Mouse (Mus musculus): Measurements from ENCODE around the gene Hoxb2. TPM values are rescaled to one million over a fixed set of nuclear protein-coding genes. Genes with fewer than 3 reads are reported as not detected.

Gene Hoxb2
- total RNA-seq (2014; fragmentation: Nextera tagmentation) (1.7 TPM in 1 of 2 replicates, not detected in the other), total RNA-seq (2017) (0.26 TPM in 1 of 2 replicates, not detected in the other)

GRCm38 (mm10) chr11:96350341-96350624 lies at the start of gene Hoxb2:
Hoxb2 (plus strand) TSS chr11:96350525.
- no peak for ATAC-seq (replicated peaks; ENCODE audit: poor library complexity, severe bottlenecking)

DNA sequence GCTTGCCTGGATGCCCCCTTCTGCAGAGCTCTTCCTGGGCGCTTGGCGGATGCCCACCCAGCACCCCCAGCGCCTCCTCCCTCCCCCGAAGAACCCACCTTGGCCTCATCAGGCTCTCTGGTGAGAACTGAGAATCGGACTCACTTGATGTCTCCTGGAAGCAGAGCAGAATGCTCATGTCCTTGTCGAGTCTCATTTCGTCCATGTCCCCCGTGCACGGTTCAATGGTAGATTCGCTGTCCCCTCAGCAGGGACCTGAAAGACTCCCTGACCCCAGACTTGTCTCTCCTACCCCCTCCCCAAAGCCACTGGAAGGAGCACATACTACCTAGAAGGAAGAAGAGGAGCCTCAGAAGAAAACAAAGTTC lies 49.3 kb upstream of the Hoxb2 start:
- no peak for ATAC-seq (replicated peaks; ENCODE audit: poor library complexity, severe bottlenecking)

DNA sequence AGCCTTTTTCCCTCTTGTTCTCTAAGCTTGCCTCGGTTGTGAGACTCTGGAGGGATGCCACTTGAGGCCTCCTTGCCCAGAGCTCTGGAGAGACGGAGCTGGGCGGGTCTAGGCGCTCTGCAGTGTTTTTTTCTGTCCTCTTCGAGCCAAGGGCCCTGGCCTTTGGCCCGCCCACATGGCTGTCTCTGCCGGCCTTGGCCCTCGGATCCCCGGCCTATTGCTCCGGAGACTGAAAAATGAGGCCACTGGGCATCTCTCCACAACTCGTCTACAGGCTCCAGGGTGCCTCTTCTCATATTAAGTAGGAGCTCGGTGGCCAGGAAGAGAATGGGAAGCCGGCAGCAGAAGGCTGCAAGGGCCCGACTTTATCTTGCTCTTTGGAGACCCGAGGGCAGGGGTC lies 48.5 kb upstream of the Hoxb2 start:
- no peak for ATAC-seq (replicated peaks; ENCODE audit: poor library complexity, severe bottlenecking)

DNA sequence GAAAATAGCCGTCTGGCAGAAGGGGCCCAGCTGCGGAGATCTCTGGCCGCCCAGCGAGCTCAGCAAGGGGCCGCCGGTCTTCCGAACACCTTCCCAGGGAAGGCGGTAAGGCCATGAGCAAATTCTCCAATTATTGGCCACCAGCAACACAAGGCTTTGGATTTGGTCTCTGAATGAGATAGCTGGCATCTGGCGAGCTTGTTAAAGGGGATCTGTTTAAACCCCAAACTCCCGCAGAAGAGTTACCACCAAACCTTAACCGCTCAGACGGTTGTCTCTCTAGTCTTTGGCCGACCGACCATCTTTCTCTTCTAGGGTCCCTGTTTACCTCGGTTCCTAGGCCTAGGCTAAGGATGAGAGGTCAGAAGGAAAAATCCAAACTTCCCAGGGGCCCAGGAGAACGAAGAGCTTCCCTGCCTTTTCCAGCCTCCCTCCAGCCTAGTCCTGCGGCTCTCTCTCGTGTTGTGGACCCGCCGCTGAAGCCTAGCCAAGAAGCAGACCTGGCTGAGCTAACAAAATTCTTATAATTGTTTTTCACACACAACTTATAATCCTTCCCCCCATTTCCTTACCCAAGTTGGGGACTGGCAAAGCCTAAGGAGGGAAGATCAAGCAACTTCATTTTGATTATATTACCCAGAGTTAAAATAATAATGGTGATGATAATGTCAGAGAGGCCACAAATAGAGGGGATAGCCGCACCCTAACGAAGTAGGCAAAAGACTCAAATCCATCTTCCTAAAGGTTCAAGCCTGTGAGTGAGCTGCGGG lies 47.8 kb upstream of the Hoxb2 start:
- ATAC-seq (replicated peaks; ENCODE audit: poor library complexity, severe bottlenecking), result no peak

DNA sequence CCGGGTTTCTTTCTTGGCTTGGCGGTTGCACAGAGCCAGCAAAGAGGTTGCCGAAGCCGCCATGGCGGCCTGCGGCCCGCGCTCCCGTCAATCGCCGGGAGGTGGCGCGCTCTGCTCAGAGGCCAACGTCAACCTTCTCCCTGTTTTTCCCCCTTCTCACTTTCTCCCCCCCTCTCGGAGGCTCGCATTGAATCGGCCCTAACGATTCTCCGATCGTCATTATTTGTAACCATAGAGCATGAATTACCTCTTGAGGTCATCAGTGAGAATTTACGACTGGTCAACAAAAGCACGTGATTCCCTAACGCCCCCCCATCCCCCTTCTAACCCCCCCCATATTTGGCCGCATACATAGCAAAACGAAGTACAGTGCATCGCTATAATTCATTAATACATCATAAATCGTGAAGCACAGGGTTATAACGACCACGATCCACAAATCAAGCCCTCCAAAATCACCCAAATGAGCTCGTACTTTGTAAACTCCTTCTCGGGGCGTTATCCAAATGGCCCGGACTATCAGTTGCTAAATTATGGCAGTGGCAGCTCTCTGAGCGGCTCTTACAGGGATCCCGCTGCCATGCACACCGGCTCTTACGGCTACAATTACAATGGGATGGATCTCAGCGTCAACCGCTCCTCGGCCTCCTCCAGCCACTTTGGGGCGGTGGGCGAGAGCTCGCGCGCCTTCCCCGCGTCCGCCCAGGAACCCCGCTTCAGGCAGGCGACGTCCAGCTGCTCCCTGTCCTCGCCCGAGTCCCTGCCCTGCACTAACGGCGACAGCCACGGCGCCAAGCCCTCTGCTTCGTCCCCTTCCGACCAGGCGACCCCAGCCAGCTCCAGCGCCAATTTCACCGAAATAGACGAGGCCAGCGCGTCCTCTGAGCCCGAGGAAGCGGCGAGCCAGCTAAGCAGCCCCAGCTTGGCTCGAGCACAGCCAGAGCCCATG lies 46.9 kb upstream of the Hoxb2 start, which contains the start of gene Hoxb5:
Hoxb5 (plus strand) TSS at position 186 of the 949 bp plus-strand sequence.
- ATAC-seq (replicated peaks; ENCODE audit: poor library complexity, severe bottlenecking), result peak; percentile 77

GRCm38 (mm10) chr11:96304381-96305195 lies 45.7 kb upstream of the Hoxb2 start:
- no peak for ATAC-seq (replicated peaks; ENCODE audit: poor library complexity, severe bottlenecking)

DNA sequence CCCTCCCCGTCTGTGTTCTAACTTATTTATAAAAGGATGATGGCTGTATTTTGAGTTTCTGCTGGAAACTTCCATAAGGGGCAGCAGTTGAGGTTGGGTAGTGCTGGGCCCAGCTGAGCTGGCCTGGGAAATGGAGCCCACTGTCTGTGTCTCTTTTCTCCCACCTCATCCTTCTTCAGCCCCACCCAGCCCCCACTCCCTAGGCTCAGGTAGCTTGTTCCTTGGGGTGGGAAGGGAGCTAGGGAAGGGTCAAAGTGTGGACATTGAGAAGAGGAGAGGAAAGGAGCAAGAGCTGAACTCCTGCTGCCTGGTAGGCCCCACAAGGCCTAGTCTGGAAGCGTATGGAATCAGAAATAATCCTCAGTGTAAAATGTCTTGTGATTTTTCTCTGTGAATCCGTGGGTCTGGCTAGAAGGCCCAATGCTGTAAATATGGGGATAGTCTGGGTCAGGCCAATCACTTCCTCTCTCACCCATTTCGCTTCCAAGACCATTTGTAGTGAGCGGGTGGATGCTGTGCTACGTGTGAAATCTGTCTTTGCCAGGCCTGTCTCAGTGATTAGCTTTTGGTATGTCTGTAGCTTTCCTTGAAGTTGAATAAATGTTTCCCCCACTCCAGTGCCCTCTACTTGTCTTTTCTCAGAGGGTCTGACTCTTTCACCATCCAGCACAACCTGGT lies 44.7 kb upstream of the Hoxb2 start:
- ATAC-seq (replicated peaks; ENCODE audit: poor library complexity, severe bottlenecking), result no peak

DNA sequence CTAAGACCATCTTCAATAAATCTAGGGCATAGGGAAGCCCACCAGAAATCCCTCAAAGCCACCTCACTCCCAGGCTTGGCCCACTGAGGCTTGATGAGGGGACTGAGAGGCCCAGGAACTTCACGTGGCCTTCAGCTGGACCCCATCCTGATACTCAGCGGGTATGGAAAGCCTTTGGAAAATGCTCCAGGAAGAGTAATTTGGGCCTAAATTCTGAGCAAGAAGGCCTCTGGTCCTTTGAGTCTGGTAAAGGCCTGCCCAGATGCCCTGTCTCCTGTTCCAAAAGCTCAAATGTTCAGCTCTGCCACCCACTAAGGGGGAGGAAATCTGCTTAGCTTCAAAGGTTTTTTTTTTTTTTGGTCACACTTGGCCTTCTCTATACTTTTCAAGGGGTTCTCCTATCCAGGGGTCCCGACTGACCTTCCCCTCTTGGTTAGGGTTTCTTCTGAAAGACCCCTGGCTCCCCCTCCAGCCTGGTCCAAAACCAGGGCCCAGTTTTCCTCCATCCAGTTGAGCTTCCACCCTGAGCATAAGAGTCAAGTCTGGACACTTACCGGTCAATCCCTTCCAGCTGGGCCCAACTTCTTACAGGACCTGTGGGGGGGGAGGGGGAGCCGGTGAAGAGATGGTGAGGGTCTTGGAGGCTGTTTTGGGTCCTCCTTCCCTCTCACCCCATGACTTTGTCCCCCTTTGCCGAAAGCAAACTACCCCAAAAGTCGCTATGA lies 44.0 kb upstream of the Hoxb2 start:
- ATAC-seq (replicated peaks; ENCODE audit: poor library complexity, severe bottlenecking), result no peak

GRCm38 (mm10) chr11:96306908-96307269 lies 43.4 kb upstream of the Hoxb2 start:
- no peak for ATAC-seq (replicated peaks; ENCODE audit: poor library complexity, severe bottlenecking)

- no peak for ATAC-seq (replicated peaks; ENCODE audit: poor library complexity, severe bottlenecking)
These were observed 41.6 kb upstream of the Hoxb2 start for GRCm38 (mm10) chr11:96308763-96309162.

DNA sequence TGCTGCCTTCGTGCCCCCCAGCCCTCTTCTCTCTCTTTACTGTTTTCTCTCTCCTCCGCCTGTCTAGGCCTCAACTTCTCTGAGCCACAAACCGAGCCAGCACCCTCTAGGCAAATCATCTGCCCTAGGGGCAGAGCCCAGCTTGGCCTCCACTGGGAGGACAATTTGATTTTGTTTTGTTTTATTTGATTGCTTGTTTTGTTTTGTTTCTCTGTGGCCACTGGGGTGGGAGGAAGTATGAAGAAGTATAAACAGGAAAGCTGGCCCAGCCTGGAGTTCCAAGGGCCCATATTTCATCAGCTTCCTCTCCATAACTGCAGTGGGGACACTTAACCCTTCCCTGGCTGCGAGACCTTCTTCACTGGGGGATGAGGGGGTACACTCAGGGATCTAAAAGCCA lies 41.0 kb upstream of the Hoxb2 start:
- ATAC-seq (replicated peaks; ENCODE audit: poor library complexity, severe bottlenecking), result no peak

- no peak for ATAC-seq (replicated peaks; ENCODE audit: poor library complexity, severe bottlenecking)
These were observed 40.0 kb upstream of the Hoxb2 start for GRCm38 (mm10) chr11:96310183-96310938.

GRCm38 (mm10) chr11:96311097-96311496 lies 39.2 kb upstream of the Hoxb2 start:
- ATAC-seq (replicated peaks; ENCODE audit: poor library complexity, severe bottlenecking), result peak; percentile 5; the same call in 1 of the 2 replicates

GRCm38 (mm10) chr11:96311520-96312417 lies 38.6 kb upstream of the Hoxb2 start:
- ATAC-seq (replicated peaks; ENCODE audit: poor library complexity, severe bottlenecking), result peak; percentile 87

DNA sequence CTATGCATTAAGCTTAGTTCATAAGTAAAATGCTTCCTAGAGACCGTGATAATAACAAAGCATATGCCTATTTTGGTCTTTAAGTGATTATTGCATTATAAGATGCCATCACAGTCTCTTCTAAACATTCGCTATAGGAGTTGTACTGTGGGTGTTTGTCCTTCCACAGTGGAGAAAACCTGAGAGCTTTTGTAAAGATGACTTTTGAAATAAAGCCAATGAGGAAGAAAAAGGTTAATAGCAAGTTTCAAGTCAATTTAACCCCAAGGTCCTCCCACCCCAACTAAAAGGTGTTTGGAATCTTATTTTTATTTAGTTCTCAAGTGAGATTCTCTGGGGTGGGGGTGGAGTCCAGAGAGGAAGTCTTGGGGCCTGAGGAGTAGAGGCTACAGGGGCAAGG lies 37.2 kb upstream of the Hoxb2 start:
- no peak for ATAC-seq (replicated peaks; ENCODE audit: poor library complexity, severe bottlenecking)

DNA sequence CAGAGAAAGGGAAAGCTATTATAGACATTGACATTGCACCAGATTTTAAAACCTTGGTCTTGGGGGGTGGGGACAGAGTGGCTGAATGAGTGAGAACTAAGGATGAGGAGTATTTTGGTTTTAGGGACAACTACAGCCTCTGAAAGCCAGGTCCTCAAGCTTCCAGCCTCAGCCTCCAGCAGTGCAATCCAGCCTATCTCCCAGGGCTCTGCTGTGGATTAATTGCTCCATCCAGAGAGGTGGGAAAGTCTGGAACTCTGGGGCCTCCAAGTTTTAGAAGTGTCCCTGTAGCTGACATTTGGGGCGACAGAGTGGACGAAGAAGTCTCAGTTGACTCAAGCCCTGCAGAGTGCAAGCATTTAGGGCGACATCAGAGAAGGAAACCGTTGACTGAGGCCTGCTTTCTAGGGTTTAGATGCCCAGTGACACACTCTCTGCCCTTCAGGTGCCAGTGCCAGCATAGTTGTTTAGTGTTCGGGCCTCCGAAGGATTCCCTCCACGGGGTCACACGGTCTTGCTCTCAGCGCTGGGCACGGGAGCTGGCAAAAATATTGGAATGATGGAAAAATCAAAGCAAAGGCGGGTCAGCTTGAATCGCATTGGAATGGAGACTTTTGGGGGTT lies 36.4 kb upstream of the Hoxb2 start:
- ATAC-seq (replicated peaks; ENCODE audit: poor library complexity, severe bottlenecking), result no peak

GRCm38 (mm10) chr11:96314671-96315343 lies 35.5 kb upstream of the Hoxb2 start:
- no peak; the same call in 1 of the 2 replicates for ATAC-seq (replicated peaks; ENCODE audit: poor library complexity, severe bottlenecking)
